Mouse (Mus musculus) intestine, postnatal 0 days (tissue): ENCODE data around the gene Asl. TPM values are rescaled to one million over a fixed set of nuclear protein-coding genes. Genes with fewer than 3 reads are reported as not detected.

ENCODE experiments used
- ATAC-seq: fragments of 200-750 bp; cut with Nextera tagmentation; 2 replicates; pipeline ENCODE4 v1.8.0; 2017; ENCODE audit warnings: mild to moderate bottlenecking, moderate TSS enrichment, moderate library complexity
- H3K27ac ChIP-seq: fragments of 300-500 bp; sonication (generic); 2 replicates; pipeline ENCODE4 v1.5.1; 2014; ENCODE audit warnings: mild to moderate bottlenecking, low read depth, low read length, moderate library complexity
- H3K27me3 ChIP-seq: fragments of 300-500 bp; sonication (generic); replicated peaks from 2 replicates; pipeline ENCODE4 v1.6.1; 2014; ENCODE audit warnings: low read length, mixed read lengths; ENCODE audit not compliant: control insufficient read depth, insufficient read depth
- H3K36me3 ChIP-seq: fragments of 300-500 bp; sonication (generic); 2 replicates; pipeline ENCODE4 v1.6.1; 2014; ENCODE audit warnings: mild to moderate bottlenecking, moderate library complexity; ENCODE audit not compliant: control insufficient read depth, insufficient read depth
- H3K4me1 ChIP-seq: fragments of 300-500 bp; sonication (generic); replicated peaks from 2 replicates; pipeline ENCODE4 v1.6.1; 2014; ENCODE audit warnings: antibody characterized with exemption, low read length, mixed read lengths; ENCODE audit not compliant: control insufficient read depth, insufficient read depth
- H3K4me2 ChIP-seq: fragments of 300-500 bp; sonication (generic); replicated peaks from 2 replicates; pipeline ENCODE4 v1.6.1; 2014; ENCODE audit warnings: low read depth, mild to moderate bottlenecking, moderate library complexity
- H3K4me3 ChIP-seq: fragments of 300-500 bp; sonication (generic); 2 replicates; pipeline ENCODE4 v1.5.1; 2014; ENCODE audit warnings: low read depth, low read length
- H3K9ac ChIP-seq: fragments of 300-500 bp; sonication (generic); 2 replicates; pipeline ENCODE4 v1.6.1; 2014; ENCODE audit warnings: mild to moderate bottlenecking, low read depth, low read length
- H3K9me3 ChIP-seq: fragments of 300-500 bp; sonication (generic); 2 replicates; pipeline ENCODE4 v1.6.1; 2016; ENCODE audit warnings: mixed run types; ENCODE audit not compliant: control insufficient read depth
- CTCF ChIP-seq: sonication (generic); IDR thresholded peaks from 2 replicates; pipeline ENCODE4 v1.5.1; 2016; ENCODE audit warnings: low read depth, mild to moderate bottlenecking, control low read depth, antibody characterized with exemption, moderate library complexity
- WGBS: fragments of 180-500 bp; shearing (Covaris S2); extraction: QIAGEN DNeasy Blood & Tissue Kit; methylation state at CpG from one replicate; pipeline ENCODE4 v1.1.7; 2014; 5-methylcytosine and 5-hydroxymethylcytosine counted together
- polyA plus RNA-seq: library from polyadenylated mRNA; unstranded; fragments of >200 nt; fragmentation: Nextera tagmentation; extraction: Ambion mirVana; gene quantifications from 2 replicates; pipeline ENCODE4 v1.2.1, GENCODE M21; 2015

Gene Asl
- polyA plus RNA-seq, 1 experiment from 2014 or later, result 148 TPM

DNA sequence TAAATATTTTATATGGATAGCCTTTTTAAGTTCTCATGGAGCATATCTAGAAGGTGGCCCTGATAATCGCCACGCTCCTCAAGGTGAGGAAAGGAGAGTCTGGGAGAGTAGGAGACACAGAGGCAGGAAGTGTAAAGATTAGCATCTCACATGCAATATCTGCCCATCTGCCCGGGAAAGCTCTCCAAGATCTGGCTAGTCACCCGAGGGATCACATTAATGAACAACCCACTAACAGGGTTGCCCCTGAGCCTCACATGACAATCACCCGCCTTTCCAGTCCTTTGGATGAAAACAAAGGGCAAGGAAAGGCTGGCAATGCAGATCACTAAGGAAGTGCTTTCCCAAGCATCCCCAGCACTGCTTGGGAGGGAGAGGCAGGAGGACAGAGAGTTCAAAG is 1.9 kb downstream of the Asl start:
- no peak for TF ChIP-seq CTCF
- Histone ChIP-seq H3K9me3 (no peaks in the 10 kb centered on the region), H3K27me3 (no peaks in the 10 kb centered on the region), H3K4me2 (no peak overlapping the region), H3K27ac (no peak overlapping the region), H3K4me3 (no peak overlapping the region), H3K36me3 (no peaks in the 10 kb centered on the region), H3K9ac (no peak overlapping the region), H3K4me1 (peaks cover 9% of the 10 kb centered on the region; the same call in 1 of the 2 replicates)
- 56% methylated on average over 5 of the region's 5 CpGs for WGBS
- ATAC-seq, result no peak

DNA sequence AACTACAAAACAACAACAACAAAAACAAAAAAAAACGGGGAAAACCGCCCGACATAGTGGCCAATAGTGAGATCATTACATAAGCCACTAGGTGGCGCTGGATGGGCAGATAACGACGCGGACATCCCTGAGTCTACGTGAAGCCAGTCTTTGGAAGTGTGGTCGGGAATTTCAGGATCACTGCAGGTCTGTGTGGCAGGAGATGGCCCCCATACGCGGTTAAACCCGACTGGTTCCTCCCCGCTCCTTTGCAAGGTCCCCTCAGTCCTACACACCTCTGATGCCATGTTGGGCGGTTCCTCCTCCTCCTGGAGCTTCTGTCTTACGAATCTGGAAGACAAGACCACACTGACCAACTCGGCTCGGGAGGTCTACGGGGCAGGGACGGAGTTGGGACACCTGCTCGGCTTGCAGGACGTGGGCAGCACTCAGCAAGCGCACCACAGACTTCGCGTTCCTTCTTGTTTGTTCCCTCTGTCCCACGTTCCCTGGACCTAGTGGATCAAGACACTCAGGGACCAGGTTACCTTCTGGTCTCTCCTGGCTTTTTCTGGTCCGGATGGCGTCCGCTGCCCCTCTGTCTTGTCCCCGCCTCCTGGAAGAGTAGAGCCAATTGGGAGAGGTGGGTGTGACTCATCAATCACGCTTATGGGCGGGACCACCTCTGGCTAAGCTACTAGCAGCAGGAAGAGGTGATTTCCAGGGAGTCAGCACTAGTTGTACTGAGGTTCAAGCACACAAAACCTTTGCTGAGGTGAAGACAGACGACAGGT is 5.1 kb downstream of the Asl start:
- ATAC-seq, result peak; percentile 94
- Histone ChIP-seq H3K36me3 (peaks cover under 1% of the 10 kb centered on the region; the same call in 1 of the 2 replicates), H3K4me1 (peaks cover 13% of the 10 kb centered on the region; the same call in 1 of the 2 replicates), H3K9ac (peak overlapping the region; percentile 70), H3K27me3 (no peaks in the 10 kb centered on the region), H3K9me3 (no peaks in the 10 kb centered on the region), H3K4me2 (peak overlapping the region; percentile 84), H3K4me3 (peak overlapping the region; percentile 66), H3K27ac (peak overlapping the region; percentile 78)
- whole genome bisulfite sequencing, result under 1% methylated on average over 32 of the region's 32 CpGs
- TF ChIP-seq CTCF, result peak; percentile 92

DNA sequence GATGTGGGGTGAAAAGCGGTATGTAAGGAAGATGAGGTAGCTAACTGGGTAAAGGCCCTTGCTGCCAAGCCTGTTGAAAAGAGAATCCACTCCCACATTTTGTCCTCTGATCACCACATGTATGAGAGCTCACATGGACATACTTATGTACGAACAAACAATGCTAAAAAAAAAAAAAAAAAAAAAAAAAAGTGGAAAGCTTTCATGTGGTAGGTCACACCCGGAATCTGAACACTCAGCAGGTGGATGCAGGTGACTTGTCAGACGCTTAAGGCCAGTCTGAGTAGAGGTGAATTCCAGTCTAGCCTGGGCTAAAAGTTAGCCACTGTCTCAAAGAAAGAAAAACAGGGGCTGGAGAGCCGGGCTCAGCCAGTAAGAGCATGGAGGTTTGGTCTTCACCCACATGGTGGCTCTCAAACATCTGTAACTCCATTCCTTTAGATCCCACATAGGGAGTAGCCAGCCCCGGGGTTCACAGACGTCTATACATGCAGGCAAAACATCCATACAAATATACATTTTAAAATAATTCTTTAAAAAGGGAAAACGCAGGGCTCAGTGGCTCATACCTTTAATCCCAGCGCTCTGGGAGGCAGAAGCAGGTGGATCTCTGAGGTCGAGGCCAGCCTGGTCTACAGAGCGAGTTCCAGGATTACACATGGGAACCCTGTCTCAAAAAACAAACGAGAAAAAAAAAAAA is 5.8 kb downstream of the Asl start:
- 35% methylated on average over 12 of the region's 12 CpGs for WGBS
- H3K27me3 ChIP-seq, result no peaks in the 10 kb centered on the region
- H3K27ac ChIP-seq, result 0 out of 2 replicates have a peak overlapping the region, but pooled peaks have one; percentile 7
- peaks cover 6% of the 10 kb centered on the region; the same call in 1 of the 2 replicates for H3K36me3 ChIP-seq
- TF ChIP-seq CTCF, result no peak
- H3K4me2 ChIP-seq, result peak overlapping the region; percentile 84
- peak overlapping the region; percentile 66 for H3K4me3 ChIP-seq
- H3K4me1 ChIP-seq, result 0 out of 2 replicates have a peak, but pooled peaks cover 12% of the 10 kb centered on the region
- H3K9ac ChIP-seq, result 0 out of 2 replicates have a peak overlapping the region, but pooled peaks have one; percentile 24
- H3K9me3 ChIP-seq, result no peaks in the 10 kb centered on the region
- ATAC-seq, result no peak

DNA sequence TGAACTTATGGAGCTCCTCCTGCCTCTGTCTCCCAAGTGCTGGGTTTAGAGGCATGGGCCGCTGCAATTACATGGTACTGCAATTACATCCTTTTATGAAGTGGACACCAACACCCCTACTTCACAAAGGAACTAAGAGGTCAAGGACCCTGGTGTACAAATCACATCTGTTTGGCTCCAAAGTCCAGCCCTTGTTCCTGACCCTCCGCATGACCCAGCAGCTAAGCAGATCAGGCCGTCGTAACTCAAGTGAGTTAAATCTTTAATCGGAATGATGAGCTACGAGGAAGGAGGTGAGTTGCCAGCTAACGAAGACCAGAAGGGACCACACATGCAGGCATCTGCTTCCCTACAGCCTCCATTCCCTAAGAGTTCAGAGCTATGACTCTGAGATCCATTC is 6.7 kb downstream of the Asl start:
- Histone ChIP-seq H3K27me3 (no peaks in the 10 kb centered on the region), H3K9me3 (no peaks in the 10 kb centered on the region), H3K4me1 (0 out of 2 replicates have a peak, but pooled peaks cover 12% of the 10 kb centered on the region), H3K36me3 (peaks cover 15% of the 10 kb centered on the region), H3K4me2 (peak overlapping the region; percentile 84), H3K4me3 (no peak overlapping the region), H3K9ac (no peak overlapping the region), H3K27ac (no peak overlapping the region)
- WGBS, result 49% methylated on average over 7 of the region's 7 CpGs
- no peak for TF ChIP-seq CTCF
- no peak for ATAC-seq

DNA sequence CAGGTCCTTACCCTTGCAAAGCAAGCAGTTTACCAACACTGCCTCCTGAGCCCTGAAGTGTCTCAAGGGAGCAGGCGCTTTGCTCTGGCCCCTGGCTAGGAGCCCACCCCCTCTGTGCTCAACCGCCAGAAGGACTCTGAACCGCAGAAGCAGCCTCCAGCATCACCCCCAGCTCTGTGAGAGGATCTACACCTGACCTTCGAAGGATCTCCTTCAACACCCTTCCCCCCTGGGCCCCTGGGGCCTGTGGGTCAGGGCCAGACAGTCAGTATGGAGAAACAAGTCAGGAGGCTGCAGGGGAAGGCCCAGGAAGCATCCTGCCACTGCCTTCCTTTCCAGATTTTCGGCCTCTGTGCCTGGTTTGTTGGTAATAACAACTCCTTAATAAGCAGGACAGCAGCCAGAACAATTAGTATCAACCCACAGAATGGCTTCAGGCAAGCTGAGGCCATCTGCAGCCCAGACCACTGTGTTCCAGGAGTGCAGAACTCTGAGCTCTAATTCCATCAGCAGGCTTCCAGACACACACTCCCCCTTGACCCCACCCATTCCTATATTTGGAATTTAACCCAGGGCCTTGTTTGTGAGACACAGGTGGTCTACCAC is 7.6 kb downstream of the Asl start:
- Histone ChIP-seq H3K9me3 (no peaks in the 10 kb centered on the region), H3K36me3 (peaks cover 21% of the 10 kb centered on the region), H3K27me3 (no peaks in the 10 kb centered on the region), H3K4me3 (no peak overlapping the region), H3K27ac (no peak overlapping the region), H3K4me1 (0 out of 2 replicates have a peak, but pooled peaks cover 12% of the 10 kb centered on the region), H3K4me2 (0 out of 2 replicates have a peak overlapping the region, but pooled peaks have one; percentile 17), H3K9ac (peak overlapping the region; percentile 26; the same call in 1 of the 2 replicates)
- 61% methylated on average over 5 of the region's 5 CpGs for WGBS
- ATAC-seq, result no peak
- no peak for TF ChIP-seq CTCF

DNA sequence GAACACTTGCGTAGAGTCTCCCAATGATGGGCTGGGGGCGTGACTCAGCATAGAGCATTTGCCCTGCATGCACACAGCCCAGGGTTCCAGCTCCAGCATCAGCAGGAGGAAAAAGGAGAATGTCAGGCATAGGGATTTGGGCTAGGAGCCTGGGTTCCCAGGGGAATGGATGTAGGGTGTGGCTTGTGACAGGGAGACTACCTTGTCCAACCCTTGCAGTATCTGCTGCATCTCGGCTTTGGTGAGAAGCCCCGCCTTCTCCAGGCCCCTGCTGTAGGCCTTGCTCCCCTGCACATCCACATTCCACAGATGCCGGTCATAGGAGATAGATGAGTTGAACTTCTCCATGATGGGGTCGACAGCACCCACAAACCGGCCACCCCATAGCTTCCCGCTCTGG is 9.6 kb downstream of the Asl start:
- Histone ChIP-seq H3K36me3 (peaks cover 38% of the 10 kb centered on the region), H3K9ac (no peak overlapping the region), H3K4me3 (no peak overlapping the region), H3K4me1 (0 out of 2 replicates have a peak, but pooled peaks cover 12% of the 10 kb centered on the region), H3K27me3 (no peaks in the 10 kb centered on the region), H3K9me3 (no peaks in the 10 kb centered on the region), H3K4me2 (no peak overlapping the region), H3K27ac (no peak overlapping the region)
- 55% methylated on average over 8 of the region's 8 CpGs for WGBS
- no peak for ATAC-seq
- TF ChIP-seq CTCF, result no peak
